Mouse (Mus musculus) adrenal gland, adult (tissue): ENCODE results near the gene Kcnc3.
A peak's percentile ranks its signal among the peaks of the same experiment; 100 is the strongest.

Experiments used
- DNase-seq, 2 experiments: peaks; one replicate each; pipeline ENCODE4 v3.0.0; 2022 to 2023; ENCODE audit warnings: low spot score in 1 of 2; ENCODE audit not compliant: inconsistent age in 2 of 2

Gene Kcnc3

GRCm38 (mm10) chr7:44590402-44591347, at the start of gene Kcnc3:
TSS of gene Kcnc3 (plus strand) at chr7:44590664.
- peak; percentile 93 to 94 for DNase-seq

DNA sequence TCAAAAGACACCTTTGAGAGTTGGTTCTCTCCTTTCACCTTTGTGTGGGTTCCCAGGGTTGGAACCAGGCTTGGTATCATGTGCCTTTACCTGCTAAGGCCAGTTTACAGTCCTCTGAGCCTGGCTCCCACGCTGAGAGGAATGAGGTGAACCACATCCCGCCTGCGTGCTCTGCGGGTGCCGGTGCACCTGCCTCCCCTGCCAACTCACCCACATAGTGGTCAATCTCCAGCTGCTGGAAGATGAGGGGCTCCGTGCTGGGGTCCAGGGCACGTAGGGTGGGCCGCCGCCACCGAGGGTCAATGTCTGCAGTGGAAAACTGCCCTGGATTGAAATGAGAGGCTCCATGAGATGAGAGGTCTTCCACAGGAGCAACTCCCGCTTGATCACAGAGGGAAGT, 47.9 kb upstream of the Kcnc3 start:
- no peak for DNase-seq

DNA sequence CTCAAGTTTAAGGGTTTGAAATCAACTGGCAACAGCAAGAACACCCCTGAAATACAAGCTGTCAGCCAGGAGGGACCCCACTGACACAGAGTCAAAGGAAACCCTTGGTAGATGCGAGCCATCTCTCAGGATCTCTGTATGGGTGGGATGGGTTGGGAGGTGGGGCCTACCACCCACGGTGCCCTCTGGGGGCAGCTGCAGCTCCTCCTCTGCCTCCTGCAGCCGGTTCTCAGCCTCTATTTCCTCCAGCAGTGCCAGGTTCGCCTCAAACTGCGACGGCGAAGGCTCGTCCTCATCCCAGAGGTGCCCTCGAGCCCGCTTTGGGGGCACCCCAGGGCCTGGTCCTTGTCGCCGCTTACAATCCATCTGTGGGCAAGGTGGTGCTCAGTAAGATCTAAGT, 47.4 kb upstream of the Kcnc3 start:
- DNase-seq = no peak

- no peak for DNase-seq
Observed at GRCm38 (mm10) chr7:44546274-44546673, 44.2 kb upstream of the Kcnc3 start.

DNA sequence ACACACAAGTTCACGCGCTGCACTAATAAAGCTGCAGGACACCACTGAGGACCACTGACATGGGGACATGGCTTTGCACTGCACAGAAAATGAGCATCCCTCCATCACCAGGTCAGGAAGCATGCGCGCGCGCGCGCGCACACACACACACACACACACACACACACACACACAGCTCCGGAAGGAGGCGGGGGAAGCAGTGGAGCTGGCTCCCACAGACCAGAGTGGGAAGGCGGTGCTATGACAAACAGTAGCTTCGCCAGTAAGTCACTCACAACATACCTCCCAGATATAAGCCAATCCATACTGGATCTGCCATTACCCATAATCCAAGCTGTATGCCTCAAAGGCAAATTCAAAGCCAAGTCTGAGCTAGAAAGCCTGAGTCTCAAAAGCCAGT, 43.4 kb upstream of the Kcnc3 start:
- DNase-seq = no peak

DNA sequence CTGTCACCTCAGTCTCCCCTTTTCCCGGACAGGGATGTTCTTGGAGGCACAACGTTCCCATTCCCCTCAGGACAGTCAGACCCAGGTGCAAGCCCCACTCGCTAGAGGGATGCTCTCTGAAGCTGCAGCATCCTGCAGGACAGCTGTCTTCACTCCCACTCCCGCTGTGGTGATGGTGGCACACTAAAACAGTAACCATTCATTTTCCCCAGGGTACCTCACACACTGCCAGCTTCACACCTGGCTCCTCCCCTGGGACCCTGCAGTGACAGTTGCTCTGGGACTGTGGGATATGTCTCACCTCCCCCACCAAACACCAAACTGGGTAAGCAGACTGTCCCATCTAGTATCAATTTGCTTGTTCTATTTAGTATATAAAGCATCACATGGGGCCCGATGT, 42.7 kb upstream of the Kcnc3 start:
- DNase-seq = no peak

- DNase-seq = peak; percentile 100
Observed at GRCm38 (mm10) chr7:44548497-44549087, 41.9 kb upstream of the Kcnc3 start, which contains the start of gene Pold1. TSS of gene Pold1 (minus strand) at chr7:44548849.

- peak in 1 of 2 experiments; percentile 48 for DNase-seq
Observed at GRCm38 (mm10) chr7:44549621-44550408, 40.6 kb upstream of the Kcnc3 start.

GRCm38 (mm10) chr7:44550409-44550678, 40.1 kb upstream of the Kcnc3 start:
- peak in 1 of 2 experiments; percentile 49 for DNase-seq

GRCm38 (mm10) chr7:44551301-44551700, 39.2 kb upstream of the Kcnc3 start:
- DNase-seq = no peak

GRCm38 (mm10) chr7:44551731-44552130, 38.7 kb upstream of the Kcnc3 start:
- peak in 1 of 2 experiments; percentile 39 for DNase-seq

GRCm38 (mm10) chr7:44552141-44552908, 38.1 kb upstream of the Kcnc3 start:
- DNase-seq = peak; percentile 43 to 51

DNA sequence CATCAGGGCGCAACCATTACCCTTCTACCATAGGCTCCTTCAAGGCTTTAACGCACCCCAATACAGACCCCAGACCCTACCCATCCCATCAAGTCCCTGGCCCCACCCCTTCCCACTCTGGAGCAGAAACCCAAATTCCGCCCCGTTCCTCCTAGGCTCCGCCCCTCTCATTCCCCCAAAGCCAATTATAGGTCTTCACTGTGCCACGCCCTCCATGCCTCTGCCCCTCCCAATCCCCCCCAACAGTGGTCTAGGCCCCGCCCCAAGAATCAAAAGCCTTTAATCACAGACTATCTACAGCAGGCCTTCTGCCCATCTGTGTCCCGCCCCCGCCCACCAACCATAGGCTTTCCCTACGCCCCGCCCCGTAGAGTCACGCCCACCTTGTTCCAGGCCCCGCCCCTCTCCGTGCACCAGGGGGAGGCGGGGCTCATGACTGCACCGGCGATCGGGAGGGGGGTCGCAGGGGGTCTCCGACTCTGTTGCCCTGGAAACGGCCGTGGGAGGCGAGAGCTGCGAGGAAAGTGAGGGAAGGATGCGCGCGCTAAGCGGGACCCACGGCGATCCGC, 37.2 kb upstream of the Kcnc3 start:
- peak; percentile 88 to 94 for DNase-seq

DNA sequence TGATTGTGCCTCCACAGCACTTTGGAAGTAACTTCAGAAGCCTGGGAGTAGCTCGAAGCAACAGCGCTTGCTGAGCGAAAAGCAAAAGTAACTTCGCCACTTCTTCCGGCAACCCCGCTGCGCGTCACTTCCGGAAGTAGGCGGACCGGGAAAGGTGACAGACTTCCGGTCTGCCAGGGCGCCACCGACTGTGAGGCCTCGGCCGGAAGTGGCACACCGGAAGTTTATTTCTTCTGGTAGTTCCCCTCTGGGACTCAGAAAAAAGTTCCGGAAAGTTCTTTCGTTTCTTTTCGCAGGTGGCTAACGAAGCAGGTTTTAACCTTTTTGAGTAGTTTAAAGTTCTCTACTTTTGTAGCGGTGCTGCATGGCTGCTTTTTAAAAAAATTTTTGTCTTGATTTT, 36.6 kb upstream of the Kcnc3 start, which contains the start of gene Nr1h2:
Nr1h2 (minus strand) TSS at position 126 of the 400 bp plus-strand sequence.
- peak; percentile 97 to 98 for DNase-seq

DNA sequence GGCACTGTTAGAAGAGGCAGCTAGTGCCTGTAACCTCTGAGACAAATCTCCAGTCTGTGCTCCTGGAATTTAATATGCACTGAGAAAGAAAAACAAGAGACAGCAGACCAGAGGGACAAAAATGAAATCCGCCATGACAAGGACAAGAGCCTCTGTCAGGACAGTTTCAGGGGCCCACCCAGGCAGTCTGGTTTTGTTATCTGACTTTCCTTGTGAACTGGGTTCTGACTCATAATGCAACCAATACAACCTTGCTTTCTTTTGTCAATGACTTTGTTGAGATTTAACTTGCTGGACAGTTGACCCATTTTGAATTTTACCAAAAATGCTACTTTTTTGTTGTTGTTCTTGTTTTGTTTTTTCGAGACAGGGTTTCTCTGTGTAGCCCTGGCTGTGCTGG, 32.8 kb upstream of the Kcnc3 start:
- DNase-seq = peak in 1 of 2 experiments; percentile 29

DNA sequence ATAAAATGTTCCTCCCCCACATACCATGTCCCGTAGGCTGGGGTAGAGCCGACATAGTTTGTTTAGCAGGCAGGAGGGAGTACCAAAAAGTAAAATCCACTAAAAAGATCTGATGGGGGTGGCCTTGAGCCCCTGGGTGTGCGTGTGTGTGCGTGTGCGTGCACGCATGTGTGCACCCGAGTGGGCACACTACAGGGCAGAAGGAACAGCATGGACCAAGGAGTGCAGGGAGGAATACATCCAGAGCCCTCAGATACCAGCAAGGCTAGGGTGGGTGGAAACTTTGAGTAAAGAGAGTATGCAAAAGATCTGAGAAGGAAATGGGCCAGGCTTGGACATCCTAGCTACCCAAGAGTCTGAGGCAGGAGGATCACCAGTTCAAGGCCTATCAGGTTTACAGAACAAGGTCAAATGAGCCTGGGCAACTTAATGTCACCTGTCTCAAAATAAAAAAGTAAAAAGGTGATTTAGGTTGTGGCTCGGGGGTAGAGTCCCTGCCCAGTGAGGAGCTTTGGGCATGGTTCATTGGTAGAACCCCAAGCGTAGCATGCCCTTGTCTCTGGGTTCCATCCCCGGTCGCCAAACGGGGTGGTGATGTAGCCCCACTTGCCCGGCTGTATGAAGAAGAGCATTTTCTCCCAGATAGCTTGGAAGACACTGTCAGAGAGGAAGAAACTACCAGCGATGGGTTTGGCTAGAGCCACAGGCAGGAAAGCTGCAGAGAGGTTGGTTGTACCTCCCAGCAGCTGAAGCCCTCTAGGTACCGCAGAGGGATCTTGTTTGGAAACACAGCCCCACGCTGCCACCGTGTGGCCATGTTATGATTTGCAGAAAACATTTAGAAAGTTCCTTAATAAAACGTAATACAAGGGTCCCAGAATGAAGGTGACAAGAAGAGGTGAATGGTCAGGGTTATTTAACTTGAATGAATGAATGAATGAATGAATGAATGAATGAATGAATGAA, 29.7 kb upstream of the Kcnc3 start:
- peak; percentile 63 to 91 for DNase-seq

DNA sequence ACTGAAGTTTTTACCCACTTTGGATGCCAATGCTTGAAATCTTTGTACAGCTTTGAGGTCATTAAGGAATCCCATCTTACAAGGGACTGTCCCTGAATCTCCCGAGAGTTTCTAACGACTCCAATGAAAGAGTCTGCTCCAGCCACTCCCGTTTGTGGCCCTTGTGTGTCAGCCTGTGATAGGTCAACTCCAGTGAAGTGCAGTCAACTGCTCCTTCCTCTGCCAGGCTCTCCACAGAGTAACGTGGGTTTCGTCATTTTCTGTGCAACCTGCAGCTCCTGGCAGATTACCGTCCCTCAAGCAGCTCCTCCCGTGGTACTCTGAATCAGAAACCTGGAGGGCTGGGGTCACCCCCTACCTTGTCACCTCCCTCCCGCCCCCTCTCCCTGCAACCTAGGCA, 27.2 kb upstream of the Kcnc3 start:
- no peak for DNase-seq

DNA sequence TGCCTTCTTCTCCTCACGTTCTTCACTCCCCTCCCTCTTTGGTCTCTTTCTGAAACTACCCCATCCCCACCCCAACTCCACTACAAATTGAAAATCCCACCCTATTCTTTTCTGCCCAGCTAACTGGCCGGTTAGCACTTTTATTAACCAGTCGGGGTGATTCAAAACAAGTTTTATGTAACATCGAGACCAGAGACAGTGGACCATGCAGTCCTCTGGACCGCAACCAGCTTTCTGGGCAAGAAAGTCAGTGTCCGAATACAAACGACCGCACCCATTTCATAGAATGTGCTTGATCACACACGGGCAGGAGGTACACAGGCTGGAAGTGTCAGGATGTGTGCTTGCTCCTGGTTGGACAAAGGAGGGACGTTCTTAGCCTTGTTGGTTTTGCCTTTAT, 26.0 kb upstream of the Kcnc3 start:
- no peak for DNase-seq

- DNase-seq = no peak
Observed at GRCm38 (mm10) chr7:44565414-44565813, 25.1 kb upstream of the Kcnc3 start.
